Mouse (Mus musculus): ENCODE data around the gene Plppr5. TPM values are rescaled to one million over a fixed set of nuclear protein-coding genes. Genes with fewer than 3 reads are reported as not detected.

Plppr5 gene
- total and polyA plus RNA-seq, 3 experiments: not detected

- Histone ChIP-seq H3K9me3 (replicated peaks; ENCODE audit: insufficient read depth, low read length) (no peaks in the 10 kb centered on the region), H3K4me1 (ENCODE audit: control insufficient read depth in 1 of 2, insufficient read depth in 2 of 2, low read length in 2 of 2) (no peaks in the 10 kb centered on the region), H3K4me3 (ENCODE audit: control insufficient read depth in 1 of 2, insufficient read depth in 1 of 2, low read depth in 2 of 2, low read length in 2 of 2) (no peak overlapping the region), H3K9ac (ENCODE audit: control insufficient read depth, low read depth, low read length, poor library complexity, severe bottlenecking) (no peak overlapping the region), H3K36me3 (ENCODE audit: control insufficient read depth in 1 of 2, insufficient read depth in 2 of 2, low read length in 2 of 2) (no peaks in the 10 kb centered on the region), H3K27me3 (ENCODE audit: control insufficient read depth in 1 of 2, insufficient read depth in 2 of 2, low read length in 2 of 2) (no peaks in the 10 kb centered on the region), H3K27ac (ENCODE audit: control insufficient read depth, low read depth, low read length) (no peak overlapping the region), H3K79me2 (ENCODE audit: control insufficient read depth, insufficient read depth, low read length, poor library complexity) (no peaks in the 10 kb centered on the region)
- DNase-seq (ENCODE audit: low read depth, low spot score): no peak
- TF ChIP-seq USF1 (IDR thresholded peaks at IDR 0.05; ENCODE audit: low read depth, low read length) (no peak), ETS1 (IDR thresholded peaks at IDR 0.05; ENCODE audit: low read depth, low read length) (no peak), TCF12 (IDR thresholded peaks at IDR 0.05; ENCODE audit: low read depth, low read length) (no peak), MEF2A (IDR thresholded peaks at IDR 0.05; ENCODE audit: extremely low read depth, insufficient replicate concordance, low read depth, low read length, poor library complexity, severe bottlenecking) (no peak)
Observed at GRCm38 (mm10) chr3:117550526-117550925, 24.1 kb upstream of the Plppr5 start.

- H3K36me3 ChIP-seq (ENCODE audit: control insufficient read depth in 1 of 2, insufficient read depth in 2 of 2, low read length in 2 of 2): no peaks in the 10 kb centered on the region
- no peak overlapping the region for H3K9ac ChIP-seq (ENCODE audit: control insufficient read depth, low read depth, low read length, poor library complexity, severe bottlenecking)
- no peaks in the 10 kb centered on the region for H3K79me2 ChIP-seq (ENCODE audit: control insufficient read depth, insufficient read depth, low read length, poor library complexity)
- no peaks in the 10 kb centered on the region for H3K4me1 ChIP-seq (ENCODE audit: control insufficient read depth in 1 of 2, insufficient read depth in 2 of 2, low read length in 2 of 2)
- no peak overlapping the region for H3K27ac ChIP-seq (ENCODE audit: control insufficient read depth, low read depth, low read length)
- no peak for DNase-seq (ENCODE audit: low read depth, low spot score)
- TF ChIP-seq TBP (IDR thresholded peaks at IDR 0.05; ENCODE audit: low read depth, low read length): no peak
- no peak for TF ChIP-seq MAX (IDR thresholded peaks at IDR 0.05; ENCODE audit: low read length)
- TF ChIP-seq GATA1 (IDR thresholded peaks at IDR 0.05; ENCODE audit: low read depth, low read length): no peak
- no peak for TF ChIP-seq JUND (IDR thresholded peaks at IDR 0.05; ENCODE audit: low read depth, low read length)
- TF ChIP-seq MEF2A (IDR thresholded peaks at IDR 0.05; ENCODE audit: extremely low read depth, insufficient replicate concordance, low read depth, low read length, poor library complexity, severe bottlenecking): no peak
- TF ChIP-seq ETS1 (IDR thresholded peaks at IDR 0.05; ENCODE audit: low read depth, low read length): no peak
- TF ChIP-seq MXI1 (IDR thresholded peaks at IDR 0.05; ENCODE audit: low read depth, low read length): no peak
- no peak for TF ChIP-seq BHLHE40 (IDR thresholded peaks at IDR 0.05; ENCODE audit: borderline replicate concordance, low read depth, low read length)
- no peak for TF ChIP-seq MYB (IDR thresholded peaks at IDR 0.05; ENCODE audit: low read depth, low read length)
- TF ChIP-seq EP300 (IDR thresholded peaks at IDR 0.05; ENCODE audit: low read depth in 1 of 2, low read length in 2 of 2): no peak
- no peak for TF ChIP-seq MAFK (IDR thresholded peaks at IDR 0.05; ENCODE audit: borderline replicate concordance, low read depth, low read length)
- no peak for TF ChIP-seq NRF1 (IDR thresholded peaks at IDR 0.05; ENCODE audit: insufficient read depth, low read depth, low read length, poor library complexity, severe bottlenecking)
- TF ChIP-seq POLR2A (IDR thresholded peaks at IDR 0.05; ENCODE audit: control insufficient read depth in 1 of 2, insufficient read depth in 1 of 2, low read depth in 1 of 2, low read length in 2 of 2, poor library complexity in 1 of 2): no peak
- no peak for TF ChIP-seq ZNF384 (IDR thresholded peaks at IDR 0.05; ENCODE audit: low read depth, low read length)
- no peak for TF ChIP-seq SIN3A (IDR thresholded peaks at IDR 0.05; ENCODE audit: low read length)
- no peak for TF ChIP-seq RCOR1 (IDR thresholded peaks at IDR 0.05; ENCODE audit: low read depth, low read length)
- no peak for TF ChIP-seq KAT2A (conservative IDR thresholded peaks at IDR 0.05; ENCODE audit: low read depth, low read length)
- no peak for TF ChIP-seq GABPA (IDR thresholded peaks at IDR 0.05; ENCODE audit: low read depth, low read length)
- TF ChIP-seq HCFC1 (IDR thresholded peaks at IDR 0.05; ENCODE audit: low read depth, low read length): no peak
- no peak for TF ChIP-seq USF2 (IDR thresholded peaks at IDR 0.05; ENCODE audit: borderline replicate concordance in 1 of 2, insufficient read depth in 1 of 2, low read depth in 1 of 2, low read length in 2 of 2)
- no peak overlapping the region for H3K4me3 ChIP-seq (ENCODE audit: control insufficient read depth in 1 of 2, insufficient read depth in 1 of 2, low read depth in 2 of 2, low read length in 2 of 2)
- no peaks in the 10 kb centered on the region for H3K27me3 ChIP-seq (ENCODE audit: control insufficient read depth in 1 of 2, insufficient read depth in 2 of 2, low read length in 2 of 2)
- no peaks in the 10 kb centered on the region for H3K9me3 ChIP-seq (replicated peaks; ENCODE audit: insufficient read depth, low read length)
Observed at GRCm38 (mm10) chr3:117556972-117557371, 17.7 kb upstream of the Plppr5 start.

Measured in MEL (cell line).